Mouse (Mus musculus) CH12.LX (cell line): ENCODE measurements around the gene Rpl6. TPM values are rescaled to one million over a fixed set of nuclear protein-coding genes. Genes with fewer than 3 reads are reported as not detected.
A peak's percentile ranks its signal among the peaks of the same experiment; 100 is the strongest.

Experiments used
- DNase-seq: peaks from one replicate; pipeline ENCODE4 v3.0.0-alpha.2; 2013; ENCODE audit errors: extremely low read depth
- H3K27ac ChIP-seq: 2 replicates; pipeline ENCODE4 v1.5.1; 2012; ENCODE audit warnings: low read depth, mild to moderate bottlenecking, control low read depth, moderate library complexity; ENCODE audit not compliant: insufficient read depth
- H3K27me3 ChIP-seq: replicated peaks from 2 replicates; pipeline ENCODE3; 2012; ENCODE audit warnings: inconsistent platforms
- H3K36me3 ChIP-seq, 2 experiments: replicated peaks in 1 of 2; 2 replicates each; pipeline versions ENCODE3 to v1.6.1; 2012; ENCODE audit warnings: inconsistent platforms in 1 of 2, low read length in 1 of 2, mild to moderate bottlenecking in 1 of 2, mixed read lengths in 1 of 2, moderate library complexity in 1 of 2; ENCODE audit not compliant: control insufficient read depth in 1 of 2, insufficient read depth in 1 of 2
- H3K4me1 ChIP-seq, 2 experiments: 2 replicates each; pipeline ENCODE4 v1.6.1; 2012; ENCODE audit warnings: inconsistent platforms in 1 of 2, moderate library complexity in 1 of 2; ENCODE audit not compliant: insufficient read depth in 2 of 2, control insufficient read depth in 1 of 2
- H3K4me2 ChIP-seq: 2 replicates; pipeline ENCODE4 v1.6.1; 2012; ENCODE audit warnings: low read depth, mild to moderate bottlenecking, control low read depth; ENCODE audit not compliant: poor library complexity, insufficient read depth, severe bottlenecking
- H3K4me3 ChIP-seq, 3 experiments: fragments of 150-350 bp in 1 of 3; sonication (generic) in 1 of 3; replicated peaks in 1 of 3; 2 replicates each; pipeline versions ENCODE3 to v1.5.1; 2011 to 2012; ENCODE audit warnings: low read depth in 2 of 3, low read length in 2 of 3, mild to moderate bottlenecking in 2 of 3, moderate library complexity in 2 of 3, control low read depth in 1 of 3, improper control_type of control experiment in 1 of 3, inconsistent platforms in 1 of 3, mixed read lengths in 1 of 3; ENCODE audit not compliant: poor library complexity in 1 of 3
- H3K79me2 ChIP-seq: replicated peaks from 2 replicates; pipeline ENCODE4 v1.6.1; 2012; ENCODE audit warnings: mild to moderate bottlenecking, moderate library complexity; ENCODE audit not compliant: control insufficient read depth, poor library complexity, insufficient read depth, severe bottlenecking; ENCODE audit errors: extremely low read depth
- H3K9ac ChIP-seq: 2 replicates; pipeline ENCODE4 v1.6.1; 2012; ENCODE audit warnings: low read depth, mild to moderate bottlenecking, control low read depth, moderate library complexity; ENCODE audit not compliant: insufficient read depth
- H3K9me3 ChIP-seq: replicated peaks from 2 replicates; pipeline ENCODE3; 2012; ENCODE audit warnings: low read length, inconsistent platforms, mixed read lengths
- CHD1 ChIP-seq: IDR thresholded peaks from 2 replicates; pipeline ENCODE4 v1.6.1; 2012; ENCODE audit warnings: low read depth, low read length, improper control_type of control experiment, inconsistent platforms
- CHD2 ChIP-seq: IDR thresholded peaks from 2 replicates; pipeline ENCODE4 v1.6.1; 2011; ENCODE audit warnings: low read length, improper control_type of control experiment
- IRF4 ChIP-seq: IDR thresholded peaks from 2 replicates; pipeline ENCODE4 v1.6.1; 2014; ENCODE audit warnings: low read depth, mild to moderate bottlenecking, inconsistent platforms, low read length, improper control_type of control experiment
- MAZ ChIP-seq: IDR thresholded peaks from 2 replicates; pipeline ENCODE4 v1.6.1; 2012; ENCODE audit warnings: low read depth, mild to moderate bottlenecking, inconsistent platforms, low read length, improper control_type of control experiment, moderate library complexity
- POLR2AphosphoS2 ChIP-seq: IDR thresholded peaks from 2 replicates; pipeline ENCODE4 v1.6.1; 2011; ENCODE audit warnings: low read depth, low read length, improper control_type of control experiment
- RCOR1 ChIP-seq: conservative IDR thresholded peaks from 2 replicates; pipeline ENCODE4 v1.6.1; 2012; ENCODE audit warnings: low read depth, mild to moderate bottlenecking, inconsistent platforms, low read length, improper control_type of control experiment
- TCF12 ChIP-seq: IDR thresholded peaks from 2 replicates; pipeline ENCODE4 v1.6.1; 2014; ENCODE audit warnings: low read depth, mild to moderate bottlenecking, inconsistent platforms, low read length, improper control_type of control experiment
- UBTF ChIP-seq: IDR thresholded peaks from 2 replicates; pipeline ENCODE4 v1.6.1; 2012; ENCODE audit warnings: low read depth, mild to moderate bottlenecking, inconsistent platforms, low read length, improper control_type of control experiment, moderate library complexity
- USF2 ChIP-seq: conservative IDR thresholded peaks from 2 replicates; pipeline ENCODE4 v1.6.1; 2011; ENCODE audit warnings: low read depth, low read length, improper control_type of control experiment
- ZMIZ1 ChIP-seq: IDR thresholded peaks from 2 replicates; pipeline ENCODE4 v1.6.1; 2012; ENCODE audit warnings: low read depth, mild to moderate bottlenecking, inconsistent platforms, low read length, improper control_type of control experiment
- dilution Hi-C: fragments of 300-500 bp; cut with MboI; formaldehyde crosslinking; loops from 2 replicates; pipeline ENCODE4 v1.14.3; 2020; ENCODE audit warnings: low sequenced_read_pairs; ENCODE audit not compliant: extremely low pct_unique_long_range_greater_than_20kb, extremely low pct_ligation_motif_present
- in situ Hi-C: fragments of 300-500 bp; cut with MboI; formaldehyde crosslinking; loops from 3 replicates; pipeline ENCODE4 v1.14.3; 2019; ENCODE audit warnings: low sequenced_read_pairs, low pct_ligation_motif_present, low pct_unique_long_range_greater_than_20kb, mixed read lengths
- polyA plus RNA-seq: library from polyadenylated mRNA; unstranded; fragments of >175 nt; gene quantifications from 2 replicates; pipeline ENCODE4 v1.2.1, GENCODE M21; 2012; ENCODE audit warnings: low read depth; ENCODE audit not compliant: insufficient read length
- total RNA-seq, 2 experiments: library from RNA; depleted of rRNA; stranded (reverse); fragments of 300-350 nt in 1 of 2; fragments of >200 nt in 1 of 2; gene quantifications; 2 replicates each; pipeline ENCODE4 v1.2.3; 2012 to 2014

The Rpl6 gene
- total and polyA plus RNA-seq, 3 experiments, result 2,433 to 2,694 (median 2,607) TPM

GRCm38 (mm10) chr5:121206984-121207383 is 2.7 kb downstream of the Rpl6 start:
- H3K27ac ChIP-seq, result peak overlapping the region; percentile 15; the same call in 1 of the 2 replicates
- dilution Hi-C loops, result no loop called here
- peak overlapping the region; percentile 94 for H3K4me2 ChIP-seq
- peaks cover 46% of the 10 kb centered on the region for H3K79me2 ChIP-seq
- DNase-seq, result no peak
- TF ChIP-seq MAZ, result no peak
- 0 out of 2 replicates have a peak, but pooled peaks have one; percentile 19 for TF ChIP-seq ZMIZ1
- H3K4me3 ChIP-seq, result peak overlapping the region in 2 of 3 experiments; percentile 53 to 85
- H3K4me1 ChIP-seq, result peaks cover 13 to 41% of the 10 kb centered on the region in 2 experiments
- in situ Hi-C loops, result loop anchor here (10.0 kb wide), 1 partner anchor 168 kb away; no protein-coding TSS in a partner anchor
- H3K27me3 ChIP-seq, result no peaks in the 10 kb centered on the region
- H3K9me3 ChIP-seq, result peaks cover 1% of the 10 kb centered on the region
- peak overlapping the region; percentile 78; the same call in 1 of the 2 replicates for H3K9ac ChIP-seq
- peaks cover 62 to 69% of the 10 kb centered on the region in 2 experiments for H3K36me3 ChIP-seq

GRCm38 (mm10) chr5:121209755-121210600 is 5.7 kb downstream of the Rpl6 start:
- H3K4me3 ChIP-seq, result no peak overlapping the region
- H3K36me3 ChIP-seq, result peaks cover 71 to 86% of the 10 kb centered on the region in 2 experiments
- no peak overlapping the region for H3K9ac ChIP-seq
- H3K9me3 ChIP-seq, result peaks cover 6% of the 10 kb centered on the region
- H3K79me2 ChIP-seq, result peaks cover 40% of the 10 kb centered on the region
- H3K4me1 ChIP-seq, result peaks cover 13 to 38% of the 10 kb centered on the region in 2 experiments
- H3K27ac ChIP-seq, result no peak overlapping the region
- no peak overlapping the region for H3K4me2 ChIP-seq
- TF ChIP-seq POLR2AphosphoS2 (peak; percentile 93; the same call in 1 of the 2 replicates), CHD1 (no peak), TCF12 (no peak), ZMIZ1 (peak; percentile 68; the same call in 1 of the 2 replicates), USF2 (no peak)
- dilution Hi-C loops (no loop called here), in situ Hi-C loops (loop anchor here (10.0 kb wide), 1 partner anchor 165 kb away; no protein-coding TSS in a partner anchor)
- DNase-seq, result no peak
- H3K27me3 ChIP-seq, result no peaks in the 10 kb centered on the region

GRCm38 (mm10) chr5:121210601-121210924 is 6.3 kb downstream of the Rpl6 start:
- in situ Hi-C loops, result no loop called here
- H3K4me1 ChIP-seq, result peaks cover 13 to 38% of the 10 kb centered on the region in 2 experiments
- H3K9ac ChIP-seq, result no peak overlapping the region
- dilution Hi-C loops, result no loop called here
- peaks cover 35% of the 10 kb centered on the region for H3K79me2 ChIP-seq
- H3K4me3 ChIP-seq, result no peak overlapping the region
- peaks cover 69 to 82% of the 10 kb centered on the region in 2 experiments for H3K36me3 ChIP-seq
- TF ChIP-seq IRF4 (no peak), CHD2 (peak; percentile 58; the same call in 1 of the 2 replicates), RCOR1 (no peak), UBTF (no peak), POLR2AphosphoS2 (peak; percentile 57)
- no peak for DNase-seq
- peaks cover 6% of the 10 kb centered on the region for H3K9me3 ChIP-seq
- no peak overlapping the region for H3K27ac ChIP-seq
- no peak overlapping the region for H3K4me2 ChIP-seq
- no peaks in the 10 kb centered on the region for H3K27me3 ChIP-seq
